In genomic region chr4:101551425-101551824, GRCm38 (mm10) we compare ENCODE assay signal across 12 mouse cellular contexts. TPM values are rescaled to one million over a fixed set of nuclear protein-coding genes. Genes with fewer than 3 reads are reported as not detected.
DNase-seq lines count a peak whose midpoint lies in the region; ATAC-seq lines count a peak whose summit lies in the region.
"Had no signal": no experiment of that assay in that cellular context is flagged by ENCODE, and none has a peak within 500 bp of the region (broad histone marks: within the 10 kb centered on the region; RNA-seq: fewer than 3 reads in every experiment).

No protein-coding gene starts in this region.

- WGBS in forebrain, embryonic 10.5 days = 19% methylated on average over 4 of the region's 4 CpGs
- 17% methylated on average over 4 of the region's 4 CpGs for WGBS in forebrain, embryonic 14.5 days
- WGBS in hindbrain, embryonic 15.5 days = 18% methylated on average over 4 of the region's 4 CpGs
- 11% methylated on average over 4 of the region's 4 CpGs for WGBS in midbrain, embryonic 16.5 days

- peak overlapping the region; percentile 54; the same call in 1 of the 2 replicates for H3K4me3 ChIP-seq in forebrain, embryonic 10.5 days
- peak overlapping the region; percentile 59 for H3K4me3 ChIP-seq in forebrain, embryonic 14.5 days (ENCODE audit: low read depth, low read length)
- peak overlapping the region; percentile 66 for H3K4me3 ChIP-seq in hindbrain, embryonic 15.5 days
- H3K4me3 ChIP-seq in midbrain, embryonic 16.5 days (ENCODE audit: low read depth, low read length) = peak overlapping the region; percentile 61
- H3K4me3 ChIP-seq: liver, embryonic 13.5 days had no signal

- no peak overlapping the region for H3K27ac ChIP-seq in forebrain, embryonic 10.5 days
- no peak overlapping the region for H3K27ac ChIP-seq in forebrain, embryonic 14.5 days (ENCODE audit: low read depth, low read length)
- peak overlapping the region; percentile 96; the same call in 1 of the 2 replicates for H3K27ac ChIP-seq in hindbrain, embryonic 15.5 days (replicated peaks)
- H3K27ac ChIP-seq in midbrain, embryonic 16.5 days (ENCODE audit: low read length) = peak overlapping the region; percentile 29; the same call in 1 of the 2 replicates
- H3K27ac ChIP-seq: limb, embryonic 10.5 days; liver, embryonic 13.5 days had no signal

- no peaks in the 10 kb centered on the region for H3K9me3 ChIP-seq in forebrain, embryonic 10.5 days
- no peaks in the 10 kb centered on the region for H3K9me3 ChIP-seq in forebrain, embryonic 14.5 days (replicated peaks; ENCODE audit: control insufficient read depth, low read length)
- H3K9me3 ChIP-seq in hindbrain, embryonic 15.5 days = no peaks in the 10 kb centered on the region
- H3K9me3 ChIP-seq in midbrain, embryonic 16.5 days (replicated peaks; ENCODE audit: control insufficient read depth, low read length, poor library complexity, severe bottlenecking) = no peaks in the 10 kb centered on the region
- H3K9me3 ChIP-seq: embryonic facial prominence, embryonic 12.5 days; limb, embryonic 10.5 days; liver, embryonic 13.5 days had no signal

- no peaks in the 10 kb centered on the region for H3K36me3 ChIP-seq in forebrain, embryonic 10.5 days (replicated peaks)
- no peaks in the 10 kb centered on the region for H3K36me3 ChIP-seq in forebrain, embryonic 14.5 days (ENCODE audit: control insufficient read depth, insufficient read depth, low read length)
- no peaks in the 10 kb centered on the region for H3K36me3 ChIP-seq in hindbrain, embryonic 15.5 days
- no peaks in the 10 kb centered on the region for H3K36me3 ChIP-seq in midbrain, embryonic 16.5 days (ENCODE audit: control insufficient read depth, insufficient read depth, low read length)
- H3K36me3 ChIP-seq: embryonic facial prominence, embryonic 12.5 days; limb, embryonic 10.5 days; liver, embryonic 13.5 days had no signal

- peak overlapping the region; percentile 73 for H3K4me2 ChIP-seq in forebrain, embryonic 14.5 days (ENCODE audit: low read length)
- peak overlapping the region; percentile 68 for H3K4me2 ChIP-seq in hindbrain, embryonic 15.5 days
- H3K4me2 ChIP-seq in midbrain, embryonic 16.5 days (ENCODE audit: low read length) = peak overlapping the region; percentile 72

- DNase-seq in forebrain, embryonic 10.5 days (ENCODE audit: extremely low spot score, low spot score) = no peak
- no peak for DNase-seq in forebrain, embryonic 14.5 days (ENCODE audit: low spot score)
- DNase-seq in frontal cortex, postnatal 10 days (ENCODE audit: low spot score in 2 of 2) = no peak
- no peak for DNase-seq in urinary bladder, adult 2 months (ENCODE audit: low spot score)
- DNase-seq in cerebellum, postnatal 10 days = no peak
- no peak for DNase-seq in urinary bladder, postnatal 25 days (ENCODE audit: low spot score)
- DNase-seq: layer of hippocampus, postnatal 36 days had no signal

- H3K27me3 ChIP-seq in forebrain, embryonic 10.5 days (ENCODE audit: poor library complexity, severe bottlenecking) = peaks cover 47% of the 10 kb centered on the region
- no peaks in the 10 kb centered on the region for H3K27me3 ChIP-seq in forebrain, embryonic 14.5 days (replicated peaks; ENCODE audit: control insufficient read depth, insufficient read depth, low read length)
- no peaks in the 10 kb centered on the region for H3K27me3 ChIP-seq in hindbrain, embryonic 15.5 days
- H3K27me3 ChIP-seq in midbrain, embryonic 16.5 days (ENCODE audit: control insufficient read depth, insufficient read depth, low read depth, low read length) = no peaks in the 10 kb centered on the region; the same call in 1 of the 2 replicates

- H3K4me1 ChIP-seq in forebrain, embryonic 10.5 days = peaks cover 21% of the 10 kb centered on the region
- H3K4me1 ChIP-seq in forebrain, embryonic 14.5 days (ENCODE audit: control insufficient read depth, insufficient read depth, low read length) = peaks cover 5% of the 10 kb centered on the region
- peaks cover 39% of the 10 kb centered on the region for H3K4me1 ChIP-seq in hindbrain, embryonic 15.5 days (replicated peaks)
- peaks cover 26% of the 10 kb centered on the region for H3K4me1 ChIP-seq in midbrain, embryonic 16.5 days (ENCODE audit: control insufficient read depth, insufficient read depth, low read length)
- H3K4me1 ChIP-seq: liver, embryonic 13.5 days had no signal

- H3K9ac ChIP-seq in forebrain, embryonic 14.5 days (ENCODE audit: low read length) = peak overlapping the region; percentile 80; the same call in 1 of the 2 replicates
- peak overlapping the region; percentile 83; the same call in 1 of the 2 replicates for H3K9ac ChIP-seq in hindbrain, embryonic 15.5 days
- H3K9ac ChIP-seq in midbrain, embryonic 16.5 days (ENCODE audit: low read depth, low read length) = peak overlapping the region; percentile 83; the same call in 1 of the 2 replicates
- H3K9ac ChIP-seq: embryonic facial prominence, embryonic 12.5 days; liver, embryonic 13.5 days had no signal

- no peak for ATAC-seq in forebrain, embryonic 14.5 days
- ATAC-seq in hindbrain, embryonic 15.5 days (ENCODE audit: low FRiP score, low read depth) = no peak
- ATAC-seq in midbrain, embryonic 16.5 days = no peak

RNA-seq across cellular contexts. Expression of gene Dnajc6, which starts 55.0 kb away (rescaled TPM):
- polyA plus RNA-seq in forebrain, embryonic 10.5 days (2016; fragmentation: Nextera tagmentation; extraction: Ambion mirVana) = 1.4 and 1.7 TPM in 2 replicates
- polyA plus RNA-seq in forebrain, embryonic 14.5 days (2014; fragmentation: Nextera tagmentation; extraction: Ambion mirVana) = 22.0 and 28.3 TPM in 2 replicates
- 59.3 and 60.4 TPM in 2 replicates for polyA plus RNA-seq in hindbrain, embryonic 15.5 days (2015; fragmentation: Nextera tagmentation; extraction: Ambion mirVana)
- polyA plus RNA-seq in midbrain, embryonic 16.5 days (2015; fragmentation: Nextera tagmentation; extraction: Ambion mirVana) = 62.0 and 77.1 TPM in 2 replicates
- polyA plus RNA-seq in urinary bladder, adult 2 months (2012; rRNA removed) = 3.4 TPM in 2 replicates

Comparison
In these comparisons a context has a peak if more than half of its experiments do, and no peak if none do; other contexts are left out.
1. H3K27ac ChIP-seq: peak in hindbrain, embryonic 15.5 days (single experiment) and midbrain, embryonic 16.5 days (single experiment); none in forebrain, embryonic 10.5 days (single experiment) and forebrain, embryonic 14.5 days (single experiment).
2. Peak in every context shown above with its lines, with median percentiles within 50 percentile points of each other: H3K4me3 ChIP-seq, H3K4me2 ChIP-seq and H3K9ac ChIP-seq.